Mouse (Mus musculus) limb, embryonic 11.5 days (tissue): ENCODE data around the gene Sept5. TPM values are rescaled to one million over a fixed set of nuclear protein-coding genes. Genes with fewer than 3 reads are reported as not detected.

Experiments
- ATAC-seq: fragments of 200-750 bp; cut with Nextera tagmentation; 2 replicates; pipeline ENCODE4 v1.8.0; 2017; ENCODE audit warnings: low read depth; ENCODE audit not compliant: insufficient number of reproducible peaks, low FRiP score, low TSS enrichment
- DNase-seq: peaks from one replicate; pipeline ENCODE4 v3.0.0-alpha.2; 2015; ENCODE audit warnings: low spot score
- H3K27ac ChIP-seq: fragments of 300-500 bp; sonication (generic); replicated peaks from 2 replicates; pipeline ENCODE4 v1.5.1; 2014; ENCODE audit warnings: low read depth, mild to moderate bottlenecking, low read length
- H3K27me3 ChIP-seq: fragments of 300-500 bp; sonication (generic); 2 replicates; pipeline ENCODE4 v1.6.1; 2014; ENCODE audit warnings: mild to moderate bottlenecking, low read length, mixed read lengths; ENCODE audit not compliant: control insufficient read depth, insufficient read depth
- H3K36me3 ChIP-seq: fragments of 300-500 bp; sonication (generic); 2 replicates; pipeline ENCODE4 v1.6.1; 2014; ENCODE audit warnings: mild to moderate bottlenecking, low read length, moderate library complexity, mixed read lengths; ENCODE audit not compliant: control insufficient read depth, insufficient read depth
- H3K4me1 ChIP-seq: fragments of 300-500 bp; sonication (generic); 2 replicates; pipeline ENCODE4 v1.6.1; 2014; ENCODE audit warnings: low read length, mixed read lengths; ENCODE audit not compliant: control insufficient read depth, insufficient read depth
- H3K4me2 ChIP-seq: fragments of 300-500 bp; sonication (generic); 2 replicates; pipeline ENCODE4 v1.6.1; 2014; ENCODE audit warnings: low read depth, mild to moderate bottlenecking, moderate library complexity; ENCODE audit not compliant: severe bottlenecking
- H3K4me3 ChIP-seq: fragments of 300-500 bp; sonication (generic); 2 replicates; pipeline ENCODE4 v1.5.1; 2014; ENCODE audit warnings: low read depth, low read length
- H3K9ac ChIP-seq: fragments of 300-500 bp; sonication (generic); 2 replicates; pipeline ENCODE4 v1.6.1; 2014; ENCODE audit warnings: mild to moderate bottlenecking, low read length
- H3K9me3 ChIP-seq: fragments of 300-500 bp; sonication (generic); 2 replicates; pipeline ENCODE4 v1.6.1; 2016; ENCODE audit warnings: low read length; ENCODE audit not compliant: control insufficient read depth
- WGBS: fragments of 180-500 bp; shearing (Covaris S2); extraction: QIAGEN DNeasy Blood & Tissue Kit; methylation state at CpG from one replicate; pipeline ENCODE4 v1.1.7; 2014; 5-methylcytosine and 5-hydroxymethylcytosine counted together
- polyA plus RNA-seq: library from polyadenylated mRNA; unstranded; fragments of >200 nt; fragmentation: Nextera tagmentation; extraction: Ambion mirVana; gene quantifications from 2 replicates; pipeline ENCODE4 v1.2.1, GENCODE M21; 2014

Sept5 gene
- polyA plus RNA-seq, 1 experiment from 2014 or later: 31.1 TPM

GRCm38 (mm10) chr16:18586076-18586905 is 43.5 kb downstream of the Sept5 start:
- peak overlapping the region; percentile 59 for H3K9ac ChIP-seq
- DNase-seq (peak; percentile 73), ATAC-seq (no peak)
- H3K4me1 ChIP-seq: peaks cover 33% of the 10 kb centered on the region
- peak overlapping the region; percentile 80 for H3K4me2 ChIP-seq
- H3K27ac ChIP-seq: no peak overlapping the region
- WGBS: under 1% methylated on average over 81 of the region's 83 CpGs
- H3K27me3 ChIP-seq: peaks cover 91% of the 10 kb centered on the region
- H3K4me3 ChIP-seq: peak overlapping the region; percentile 35
- H3K9me3 ChIP-seq: no peaks in the 10 kb centered on the region
- no peaks in the 10 kb centered on the region for H3K36me3 ChIP-seq

DNA sequence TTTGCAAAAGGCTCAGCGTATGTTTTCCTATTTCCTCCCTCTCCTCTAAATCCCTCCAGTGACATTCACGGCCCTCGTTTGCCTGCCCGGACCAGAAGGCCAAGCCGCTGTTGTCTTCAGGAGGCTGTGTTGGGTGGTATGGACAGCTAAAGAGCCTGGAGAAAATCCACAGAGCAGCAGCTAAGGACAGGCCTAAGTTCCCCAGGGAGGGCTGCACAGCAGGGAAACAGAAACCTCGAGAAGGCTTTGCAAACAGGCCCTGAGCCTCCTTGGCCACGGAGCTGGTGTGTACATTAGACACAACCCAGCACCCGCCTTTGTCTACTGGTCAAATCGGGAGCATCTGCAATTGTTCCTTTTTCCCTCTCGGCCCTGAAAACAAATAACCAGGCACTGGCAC is 44.1 kb downstream of the Sept5 start:
- H3K9me3 ChIP-seq: no peaks in the 10 kb centered on the region
- no peaks in the 10 kb centered on the region for H3K36me3 ChIP-seq
- H3K4me1 ChIP-seq: peaks cover 29% of the 10 kb centered on the region
- H3K4me3 ChIP-seq: peak overlapping the region; percentile 35
- peaks cover 91% of the 10 kb centered on the region for H3K27me3 ChIP-seq
- no peak overlapping the region for H3K27ac ChIP-seq
- DNase-seq: peak; percentile 69
- H3K4me2 ChIP-seq: peak overlapping the region; percentile 22; the same call in 1 of the 2 replicates
- 5% methylated on average over 10 of the region's 10 CpGs for WGBS
- no peak overlapping the region for H3K9ac ChIP-seq
- no peak for ATAC-seq

DNA sequence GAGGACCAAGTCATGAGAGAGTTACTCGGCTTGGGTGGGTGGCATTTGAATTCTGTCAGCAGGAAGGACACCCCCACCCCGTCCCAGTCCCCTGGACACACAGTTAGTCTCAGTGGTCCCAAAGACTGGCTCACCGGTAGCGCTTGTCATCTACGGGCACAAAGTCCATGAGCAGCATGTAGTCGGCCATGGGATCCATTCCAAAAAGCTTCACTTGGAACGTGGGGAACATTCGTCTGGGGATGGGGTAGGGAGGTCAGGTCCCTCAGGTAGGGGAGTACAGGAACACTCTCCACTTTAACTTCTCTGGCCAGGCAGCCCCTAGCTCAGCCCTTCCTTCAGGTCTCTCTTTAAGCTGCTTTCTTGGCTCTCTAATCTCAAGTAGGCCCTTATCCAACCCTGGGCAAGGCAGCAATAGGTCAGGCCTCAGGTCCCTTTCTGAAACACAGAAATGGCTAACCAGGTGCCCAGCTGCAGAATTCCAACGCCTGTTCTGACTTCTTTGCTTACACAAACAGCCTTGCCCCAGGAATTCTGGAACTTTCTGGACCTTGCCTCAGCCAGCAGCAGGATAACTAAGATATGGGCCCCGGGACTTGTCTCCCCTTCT is 44.7 kb downstream of the Sept5 start:
- Histone ChIP-seq H3K9me3 (no peaks in the 10 kb centered on the region), H3K4me1 (peaks cover 26% of the 10 kb centered on the region), H3K27me3 (peaks cover 91% of the 10 kb centered on the region), H3K36me3 (no peaks in the 10 kb centered on the region), H3K9ac (no peak overlapping the region), H3K4me2 (peak overlapping the region; percentile 22; the same call in 1 of the 2 replicates), H3K4me3 (peak overlapping the region; percentile 0), H3K27ac (no peak overlapping the region)
- DNase-seq (peak; percentile 36), ATAC-seq (no peak)
- 11% methylated on average over 10 of the region's 10 CpGs for WGBS

- Histone ChIP-seq H3K27me3 (peaks cover 85% of the 10 kb centered on the region), H3K9ac (no peak overlapping the region), H3K9me3 (no peaks in the 10 kb centered on the region), H3K27ac (no peak overlapping the region), H3K4me2 (no peak overlapping the region), H3K4me3 (no peak overlapping the region), H3K36me3 (no peaks in the 10 kb centered on the region), H3K4me1 (peaks cover 26% of the 10 kb centered on the region)
- 13% methylated on average over 10 of the region's 10 CpGs for WGBS
- ATAC-seq: no peak
- DNase-seq: peak; percentile 36
These were observed 45.9 kb downstream of the Sept5 start for GRCm38 (mm10) chr16:18583673-18584357.

DNA sequence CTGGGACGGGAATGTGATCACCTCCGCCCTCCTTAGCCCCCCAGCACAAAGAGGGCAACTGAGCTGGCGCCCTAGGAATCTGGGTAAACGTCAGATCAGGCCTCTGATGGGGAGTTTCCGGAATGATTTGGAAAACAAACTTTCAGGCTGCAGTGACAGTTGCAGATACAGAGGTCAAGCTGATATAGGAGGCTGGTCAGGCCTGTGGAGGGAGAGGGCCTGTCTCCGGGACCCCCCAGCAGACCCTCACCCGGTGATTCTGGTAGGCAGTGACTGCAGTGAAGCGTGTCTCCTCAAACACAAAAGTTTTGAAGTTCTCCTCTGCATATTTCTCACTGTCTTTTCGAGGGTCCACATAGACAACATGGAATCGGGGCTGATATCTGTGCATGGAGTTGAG is 46.6 kb downstream of the Sept5 start:
- 10% methylated on average over 10 of the region's 10 CpGs for WGBS
- peaks cover 78% of the 10 kb centered on the region for H3K27me3 ChIP-seq
- no peaks in the 10 kb centered on the region for H3K36me3 ChIP-seq
- H3K9ac ChIP-seq: no peak overlapping the region
- no peak overlapping the region for H3K4me2 ChIP-seq
- H3K4me1 ChIP-seq: peaks cover 21% of the 10 kb centered on the region
- no peak overlapping the region; the same call in 1 of the 2 replicates for H3K4me3 ChIP-seq
- DNase-seq (no peak), ATAC-seq (no peak)
- no peak overlapping the region for H3K27ac ChIP-seq
- H3K9me3 ChIP-seq: no peaks in the 10 kb centered on the region

- H3K9me3 ChIP-seq: no peaks in the 10 kb centered on the region
- H3K9ac ChIP-seq: 0 out of 2 replicates have a peak overlapping the region, but pooled peaks have one; percentile 30
- no peaks in the 10 kb centered on the region for H3K36me3 ChIP-seq
- peak overlapping the region; percentile 23 for H3K4me3 ChIP-seq
- ATAC-seq: no peak
- H3K27ac ChIP-seq: no peak overlapping the region
- H3K4me2 ChIP-seq: peak overlapping the region; percentile 42; the same call in 1 of the 2 replicates
- peaks cover 73% of the 10 kb centered on the region for H3K27me3 ChIP-seq
- H3K4me1 ChIP-seq: peaks cover 16% of the 10 kb centered on the region
- peak; percentile 65 for DNase-seq
- WGBS: under 1% methylated on average over 62 of the region's 67 CpGs
These were observed 47.2 kb downstream of the Sept5 start for GRCm38 (mm10) chr16:18582426-18583148.

DNA sequence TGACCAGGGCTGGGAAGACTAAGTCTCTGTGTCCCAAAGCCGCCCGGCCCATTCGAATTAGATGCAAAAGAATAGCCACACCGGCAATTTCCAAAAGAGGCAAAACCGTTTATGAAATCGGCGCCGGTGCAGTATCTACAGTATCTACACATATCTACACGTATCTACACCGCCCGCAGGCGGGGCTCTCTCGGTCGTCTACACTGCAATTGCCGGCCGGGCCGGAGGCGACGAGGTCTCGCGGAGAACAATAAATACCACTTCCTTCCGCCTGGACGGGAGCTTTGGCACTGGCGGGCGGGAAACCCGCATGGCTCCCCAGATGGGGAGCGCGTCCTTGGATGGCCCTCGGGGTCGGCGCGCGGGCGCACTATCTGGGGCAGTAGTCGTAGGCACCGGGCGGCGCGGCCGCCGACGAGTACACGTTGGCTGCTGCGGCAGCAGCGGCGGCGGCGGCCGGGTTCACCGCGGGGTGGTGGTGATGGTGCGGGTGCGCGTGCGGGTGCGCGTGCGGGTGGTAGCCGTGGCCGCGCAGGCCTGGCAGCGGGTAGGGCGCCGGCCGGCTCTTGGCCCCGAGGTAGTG is 48.0 kb downstream of the Sept5 start:
- Histone ChIP-seq H3K4me3 (peak overlapping the region; percentile 23; the same call in 1 of the 2 replicates), H3K4me1 (peaks cover 14% of the 10 kb centered on the region), H3K9me3 (no peaks in the 10 kb centered on the region), H3K9ac (0 out of 2 replicates have a peak overlapping the region, but pooled peaks have one; percentile 30), H3K36me3 (no peaks in the 10 kb centered on the region), H3K27me3 (peaks cover 71% of the 10 kb centered on the region), H3K4me2 (peak overlapping the region; percentile 42), H3K27ac (no peak overlapping the region)
- DNase-seq: peak; percentile 66
- no peak for ATAC-seq
- WGBS: under 1% methylated on average over 49 of the region's 66 CpGs
